Mouse (Mus musculus) kidney, adult 11 months (tissue): ENCODE measurements at regions not wholly inside any gene's neighbourhood (a gene's known extent, or its start where the extent isn't known, plus 50 kb on each side); places are given as distances from the start of the nearest gene placed in this dataset.

Experiments
- DNase-seq: peaks from one replicate; pipeline ENCODE4 v3.0.0; 2022

DNA sequence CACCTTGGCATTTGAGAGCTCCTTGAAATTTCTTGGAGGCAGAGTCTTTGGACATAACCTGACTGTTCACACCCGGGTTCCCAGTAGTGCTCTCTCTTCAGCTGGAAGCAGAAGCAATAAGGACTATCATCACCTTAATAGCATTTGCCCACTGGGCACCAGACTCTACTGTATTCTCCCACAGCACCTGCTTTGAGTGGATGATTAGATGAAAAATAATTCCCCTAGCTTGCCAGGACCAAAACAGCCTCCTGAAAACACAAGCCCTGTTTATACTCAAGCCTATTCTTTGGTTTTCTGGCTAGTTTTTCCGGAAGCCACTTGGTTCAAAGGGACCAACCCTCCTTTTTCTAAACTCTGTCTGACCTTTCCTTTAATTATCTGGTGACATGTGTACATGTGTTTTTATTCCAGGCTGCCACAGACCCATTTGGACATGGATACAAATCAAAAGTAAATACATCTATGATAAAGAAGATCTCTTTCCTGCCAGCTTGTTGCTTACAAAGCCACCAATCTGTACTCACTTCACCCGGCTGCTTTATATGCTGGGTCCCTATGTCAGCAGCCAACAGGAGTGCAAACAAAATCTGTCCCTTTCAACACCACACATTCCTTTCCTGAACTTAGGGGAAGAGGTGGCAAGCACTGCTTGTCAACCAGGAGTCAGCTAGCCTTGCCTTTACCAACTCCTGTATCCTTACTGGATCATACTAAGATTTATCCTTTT, 787.4 kb downstream of the Bcl11a start:
- no peak for DNase-seq
